Mouse (Mus musculus): Measurements from ENCODE around the gene Klk13.

DNA sequence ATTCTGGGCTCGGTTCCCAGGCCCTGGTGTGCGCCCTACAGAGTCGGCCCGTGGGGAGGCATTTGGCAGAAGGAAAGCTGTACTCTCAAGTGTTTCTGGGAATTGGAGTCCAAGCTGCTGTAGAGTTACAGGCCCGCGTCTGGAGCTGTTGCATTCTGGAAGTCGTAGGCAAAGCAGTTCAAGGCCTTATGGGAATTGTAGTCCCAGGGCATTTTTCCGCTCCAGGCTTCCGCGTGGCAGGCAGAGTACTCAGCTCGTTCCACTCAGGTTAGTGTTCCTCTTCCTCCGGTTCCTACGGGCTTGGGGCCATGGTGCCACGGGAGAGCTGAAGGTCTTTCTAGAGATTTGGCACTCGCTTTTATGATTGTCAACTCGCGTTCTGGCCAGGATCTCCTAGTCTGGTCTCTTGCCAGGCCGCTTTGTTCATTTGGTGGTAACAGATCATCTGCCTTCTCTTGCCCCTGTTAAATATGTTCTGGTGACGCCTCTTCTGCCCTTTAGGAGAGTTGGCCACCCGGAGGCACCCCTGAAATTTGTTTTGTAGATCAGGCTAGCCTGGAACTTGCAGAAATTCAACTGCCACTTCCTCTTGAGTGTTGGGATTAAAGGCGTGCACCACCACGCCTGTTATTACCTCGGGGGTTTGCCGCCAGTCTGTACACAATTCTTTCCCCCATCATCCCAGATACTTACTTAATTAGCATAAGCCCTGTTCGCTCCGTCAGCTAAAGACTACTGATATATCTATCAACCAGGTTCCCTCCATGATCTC lies 40.4 kb upstream of the Klk13 start, which contains the start of gene Ctu1:
- TF ChIP-seq POLR2A (IDR thresholded peaks at IDR 0.05; ENCODE audit: borderline replicate concordance, insufficient read depth, low read length) (peak; percentile 50; the same call in 1 of the 2 replicates), CTCF (IDR thresholded peaks at IDR 0.05; ENCODE audit: borderline replicate concordance, insufficient read depth, low read depth, low read length) (no peak)
